Mouse (Mus musculus) heart, adult 2 months (tissue): ENCODE data around the gene Ehmt2.
"Not testable (repeated sequence)": the region's sequence is repeated elsewhere in the genome, so short reads cannot be mapped to it uniquely, and the experiment has no call there.

Experiments
- CTCF ChIP-seq: fragments of 200-600 bp; IDR thresholded peaks from 2 replicates; pipeline ENCODE4 v1.8.1; 2022; ENCODE audit warnings: antibody characterized with exemption, mild to moderate bottlenecking, moderate library complexity
- EP300 ChIP-seq: fragments of 200-500 bp; IDR thresholded peaks from 2 replicates; pipeline ENCODE4 v1.6.1; 2011; ENCODE audit warnings: low read depth, low read length, control low read depth; ENCODE audit not compliant: insufficient read depth

- not testable (repeated sequence) for TF ChIP-seq EP300, CTCF
Observed at GRCm38 (mm10) chr17:34900826-34901225, 2.6 kb downstream of the Ehmt2 start.
